Mouse (Mus musculus) right cerebral cortex, adult 18-20 months (tissue): Measurements from ENCODE around the gene 1700003F12Rik.

ENCODE experiments used
- DNase-seq: peaks from one replicate; pipeline ENCODE4 v3.0.0; 2022; ENCODE audit warnings: mixed read lengths

The 1700003F12Rik gene

DNA sequence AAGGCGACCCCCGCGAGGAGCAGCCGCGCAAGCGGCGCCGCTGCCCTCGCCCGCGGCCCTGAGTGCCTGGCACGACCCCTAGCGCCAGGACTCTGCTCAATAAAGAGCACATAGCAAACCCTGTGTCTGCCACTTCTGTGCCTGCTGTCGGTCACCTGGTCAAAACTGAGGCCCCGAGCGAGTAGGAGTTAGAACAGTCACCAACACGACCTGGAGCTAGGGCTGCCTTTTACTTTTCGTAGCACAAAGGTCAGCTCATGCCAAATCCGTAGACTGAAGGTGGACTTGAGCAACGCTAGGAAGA lies 3.0 kb downstream of the 1700003F12Rik start:
- DNase-seq = no peak

DNA sequence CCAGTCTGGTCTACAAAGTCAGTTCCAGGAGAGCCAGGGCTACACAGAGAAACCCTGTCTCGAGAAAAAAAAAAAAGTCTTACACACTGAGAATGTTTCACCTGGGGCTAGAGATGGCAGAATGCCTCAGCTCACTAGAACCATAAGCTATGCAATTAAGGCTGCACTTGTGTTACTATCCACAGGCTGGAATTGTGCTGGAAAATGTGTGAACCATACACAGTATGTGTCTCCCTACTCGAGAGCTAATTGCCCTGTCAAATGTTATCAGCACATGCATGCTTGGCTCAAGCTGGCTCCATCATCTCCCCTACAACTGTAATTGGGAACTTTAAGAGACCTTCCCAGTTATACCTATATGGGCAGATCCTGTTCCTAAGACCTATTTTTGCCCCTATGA lies 4.1 kb downstream of the 1700003F12Rik start:
- DNase-seq = no peak

GRCm38 (mm10) chr2:154551476-154551875 lies 4.6 kb downstream of the 1700003F12Rik start, which contains the start of gene Actl10:
Gene Actl10 (plus strand): TSS chr2:154551776.
- DNase-seq = no peak

DNA sequence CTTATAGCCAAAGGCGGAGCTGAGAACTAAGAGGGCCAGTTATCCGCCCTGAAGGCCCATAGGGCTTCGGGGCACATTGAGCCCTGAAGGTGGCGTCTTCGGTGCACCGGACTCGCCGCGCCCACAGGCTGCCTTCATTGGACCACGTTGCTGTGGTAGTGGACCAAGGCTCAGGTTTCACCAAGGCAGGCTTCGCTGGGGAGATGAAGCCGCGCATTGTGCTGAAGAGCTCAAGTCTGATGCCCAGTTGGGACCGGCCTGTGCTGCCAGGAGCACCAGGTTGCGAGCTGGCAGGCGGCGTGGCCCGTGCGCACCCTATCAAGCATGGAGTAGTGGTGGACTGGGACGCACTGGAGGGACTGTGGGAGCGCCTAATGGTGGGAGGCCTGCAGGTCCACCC lies 5.0 kb downstream of the 1700003F12Rik start:
- no peak for DNase-seq

DNA sequence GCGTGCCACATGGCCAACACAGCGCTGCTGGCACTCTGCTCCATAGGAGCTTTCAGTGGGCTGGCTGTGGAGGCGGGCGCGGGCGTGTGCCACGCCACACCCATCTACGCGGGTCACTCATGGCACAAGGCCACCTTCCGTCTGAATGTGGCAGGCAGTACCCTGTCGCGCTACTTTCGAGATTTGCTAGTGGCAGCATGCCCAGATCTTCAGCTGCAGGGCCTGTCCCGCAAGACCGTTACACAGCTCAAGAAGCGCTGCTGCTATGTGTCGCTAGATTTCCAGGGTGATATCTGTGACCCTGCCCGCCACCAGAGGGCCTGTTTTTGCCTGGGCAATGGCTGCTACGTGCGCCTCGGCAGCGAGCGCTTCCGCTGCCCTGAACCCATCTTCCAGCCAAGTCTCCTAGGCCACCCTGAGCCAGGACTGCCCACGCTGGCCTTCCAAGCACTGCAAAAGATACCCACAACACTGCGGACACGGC lies 5.6 kb downstream of the 1700003F12Rik start:
- DNase-seq = peak; percentile 65

- DNase-seq = peak; percentile 83
Observed at GRCm38 (mm10) chr2:154555235-154555634, 8.3 kb downstream of the 1700003F12Rik start.

GRCm38 (mm10) chr2:154557184-154557832 lies 10.4 kb downstream of the 1700003F12Rik start:
- DNase-seq = no peak

- DNase-seq = peak; percentile 73
Observed at GRCm38 (mm10) chr2:154558264-154559039, 11.6 kb downstream of the 1700003F12Rik start, which contains the start of gene Necab3. Gene Necab3 (minus strand): TSS chr2:154558890.

DNA sequence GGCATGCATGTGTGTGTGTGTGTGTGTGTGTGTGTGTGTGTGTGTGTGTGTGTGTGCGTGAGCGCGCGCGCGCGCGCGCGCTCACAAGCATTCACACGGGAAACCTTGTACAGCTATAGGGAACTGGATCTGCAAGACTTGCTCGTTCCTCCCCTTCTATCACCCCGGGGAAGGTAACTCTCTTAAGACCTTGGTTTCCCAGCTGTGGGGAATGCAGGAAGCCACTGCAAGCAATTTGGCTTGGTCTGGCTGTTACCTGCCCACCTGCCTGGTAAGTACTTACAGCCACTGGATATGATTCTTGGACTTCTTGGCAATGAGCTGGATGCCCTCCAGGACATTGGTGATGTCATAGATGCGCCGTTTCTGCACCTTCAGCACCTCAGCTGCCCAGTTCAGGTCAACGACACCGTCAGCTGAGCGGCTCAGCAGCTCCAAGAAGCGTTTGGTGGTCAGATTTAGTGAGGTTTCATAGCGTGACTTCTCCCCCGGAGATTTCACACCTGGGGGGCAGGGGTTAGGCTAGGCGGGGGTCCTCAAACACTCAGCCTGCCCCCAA lies 16.8 kb downstream of the 1700003F12Rik start:
- DNase-seq = no peak

- DNase-seq = peak; percentile 51
Observed at GRCm38 (mm10) chr2:154565562-154565961, 18.7 kb downstream of the 1700003F12Rik start.

DNA sequence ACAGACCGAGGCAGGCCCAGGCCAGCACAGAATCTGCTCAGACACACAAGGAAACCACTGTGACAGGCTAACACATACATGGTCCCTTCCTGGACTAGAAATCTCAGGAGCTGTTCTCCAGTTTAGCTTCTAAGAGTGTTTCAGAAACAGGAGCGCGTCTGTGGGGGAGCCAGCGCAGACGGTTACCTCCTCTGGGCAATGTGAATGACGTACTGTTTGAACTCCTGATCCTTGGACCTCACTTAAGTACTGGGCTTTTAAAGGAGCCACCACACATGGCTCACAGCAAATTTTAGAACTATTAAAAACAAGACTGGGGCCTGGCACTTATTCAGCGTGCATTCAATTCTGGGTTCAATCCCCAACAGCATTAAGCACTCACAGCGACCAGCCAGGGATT lies 19.8 kb downstream of the 1700003F12Rik start:
- DNase-seq = no peak

- DNase-seq = no peak
Observed at GRCm38 (mm10) chr2:154567766-154568165, 20.9 kb downstream of the 1700003F12Rik start.

DNA sequence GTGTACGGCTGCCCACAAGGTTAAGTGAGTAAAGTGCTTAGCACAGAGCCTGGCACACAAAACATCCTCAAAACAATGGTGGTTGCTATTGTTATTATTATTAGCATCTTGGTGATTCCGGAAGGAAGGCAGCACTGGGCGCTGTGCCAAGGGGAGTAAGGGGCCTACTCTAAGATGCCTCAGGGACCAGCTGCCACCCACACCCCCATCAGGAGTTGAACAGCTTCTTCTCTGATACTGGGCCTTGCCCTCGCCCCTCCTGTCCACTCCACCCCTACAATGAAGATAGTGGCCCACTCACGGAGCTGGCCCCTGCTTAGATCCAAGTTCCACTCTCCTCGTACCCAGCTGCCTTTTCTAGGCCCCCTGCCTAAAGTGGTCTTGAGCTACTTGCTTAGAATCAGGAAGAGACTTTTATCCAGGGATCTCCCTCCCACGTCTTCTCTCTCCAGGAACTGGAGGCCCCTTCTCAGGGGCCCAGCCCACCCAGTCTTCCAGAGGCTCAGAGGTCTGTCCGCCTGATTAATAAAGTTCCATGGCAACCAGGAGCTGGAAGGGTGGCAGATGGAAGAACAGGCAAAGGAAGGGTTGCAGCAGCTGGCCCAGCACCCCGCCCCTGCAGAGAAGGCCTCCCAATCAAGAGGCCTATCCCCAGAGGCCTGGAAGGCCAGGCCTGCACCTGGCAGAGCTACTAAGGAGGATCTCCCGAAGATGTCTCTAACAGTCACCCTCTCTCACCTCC lies 21.6 kb downstream of the 1700003F12Rik start:
- no peak for DNase-seq

DNA sequence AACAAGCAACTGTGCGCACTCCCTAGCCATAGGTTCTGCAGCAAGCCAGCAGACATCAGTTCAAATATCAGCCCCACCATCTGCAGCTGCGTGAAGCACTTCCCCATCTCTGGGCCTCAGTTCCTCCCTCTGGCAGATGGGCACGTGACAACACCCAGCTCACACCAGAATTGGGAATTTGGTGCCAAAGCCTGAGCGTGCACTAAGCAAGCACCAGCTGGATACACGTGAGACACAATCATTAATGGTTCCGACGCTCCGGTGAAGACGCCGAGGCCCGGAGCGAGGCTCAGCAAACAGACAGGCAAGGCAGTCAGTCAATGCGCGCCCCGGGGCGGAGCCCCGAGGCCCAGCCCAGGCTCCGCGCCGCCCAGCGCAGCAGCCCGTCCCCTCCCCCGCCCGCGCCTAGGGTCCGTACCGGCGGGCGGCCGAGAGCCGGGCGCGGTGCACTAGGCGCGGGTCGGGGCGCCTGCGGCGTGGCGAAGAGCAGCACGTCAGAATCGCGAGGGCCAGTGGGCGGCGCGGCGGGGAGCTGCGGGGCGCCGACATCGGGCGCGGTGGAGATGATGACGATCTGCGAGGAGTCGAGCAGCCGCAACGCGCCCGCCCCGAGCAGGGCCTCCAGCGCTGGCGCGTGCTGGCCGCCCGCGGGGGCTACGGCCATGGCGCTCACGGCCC lies 22.3 kb downstream of the 1700003F12Rik start:
- no peak for DNase-seq

GRCm38 (mm10) chr2:154569836-154570286 lies 23.0 kb downstream of the 1700003F12Rik start, which contains the start of gene E2f1:
Gene E2f1 (minus strand): TSS chr2:154569892.
- peak; percentile 96 for DNase-seq

- no peak for DNase-seq
Observed at GRCm38 (mm10) chr2:154570666-154571065, 23.8 kb downstream of the 1700003F12Rik start.

GRCm38 (mm10) chr2:154571266-154571665 lies 24.4 kb downstream of the 1700003F12Rik start:
- DNase-seq = no peak

DNA sequence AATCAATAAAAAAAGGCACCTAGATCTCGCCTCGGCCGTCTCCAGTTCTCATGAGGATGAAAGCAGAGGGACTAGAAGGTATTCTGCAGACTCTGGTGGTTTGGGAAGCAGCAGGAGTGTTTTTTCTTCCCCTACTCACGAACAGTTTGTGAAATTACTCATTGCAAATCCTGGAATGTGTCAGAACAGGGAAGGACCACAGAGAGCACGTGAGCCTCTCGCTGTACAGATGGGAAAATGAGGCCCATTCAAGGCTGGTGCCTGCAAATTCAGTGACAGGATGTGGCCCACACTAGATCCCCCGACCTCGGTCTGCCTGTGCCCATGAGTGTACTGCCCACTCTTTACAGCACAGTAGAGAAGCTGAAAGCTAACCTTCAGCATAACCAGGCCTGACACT lies 25.1 kb downstream of the 1700003F12Rik start:
- no peak for DNase-seq

GRCm38 (mm10) chr2:154572996-154573395 lies 26.1 kb downstream of the 1700003F12Rik start:
- DNase-seq = no peak

DNA sequence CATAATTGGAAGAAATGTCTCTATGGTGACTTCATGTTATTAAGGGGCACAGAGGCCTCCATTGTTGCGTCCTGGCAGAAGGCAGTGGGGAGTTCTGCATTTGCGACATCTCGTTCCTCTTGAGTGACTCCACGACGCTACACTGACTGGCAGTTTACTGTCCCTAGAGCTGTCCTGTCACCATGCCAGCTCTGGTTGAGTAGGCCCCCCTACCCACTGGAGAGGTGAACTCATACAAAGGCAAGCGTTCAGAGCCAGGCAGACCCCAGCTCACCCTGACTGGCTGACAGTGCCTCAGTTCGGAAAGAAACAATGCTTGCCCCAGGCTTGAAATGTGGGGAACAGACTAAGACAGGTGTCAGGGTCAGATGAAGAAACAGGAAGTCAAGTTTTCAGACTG lies 27.4 kb downstream of the 1700003F12Rik start:
- DNase-seq = no peak

DNA sequence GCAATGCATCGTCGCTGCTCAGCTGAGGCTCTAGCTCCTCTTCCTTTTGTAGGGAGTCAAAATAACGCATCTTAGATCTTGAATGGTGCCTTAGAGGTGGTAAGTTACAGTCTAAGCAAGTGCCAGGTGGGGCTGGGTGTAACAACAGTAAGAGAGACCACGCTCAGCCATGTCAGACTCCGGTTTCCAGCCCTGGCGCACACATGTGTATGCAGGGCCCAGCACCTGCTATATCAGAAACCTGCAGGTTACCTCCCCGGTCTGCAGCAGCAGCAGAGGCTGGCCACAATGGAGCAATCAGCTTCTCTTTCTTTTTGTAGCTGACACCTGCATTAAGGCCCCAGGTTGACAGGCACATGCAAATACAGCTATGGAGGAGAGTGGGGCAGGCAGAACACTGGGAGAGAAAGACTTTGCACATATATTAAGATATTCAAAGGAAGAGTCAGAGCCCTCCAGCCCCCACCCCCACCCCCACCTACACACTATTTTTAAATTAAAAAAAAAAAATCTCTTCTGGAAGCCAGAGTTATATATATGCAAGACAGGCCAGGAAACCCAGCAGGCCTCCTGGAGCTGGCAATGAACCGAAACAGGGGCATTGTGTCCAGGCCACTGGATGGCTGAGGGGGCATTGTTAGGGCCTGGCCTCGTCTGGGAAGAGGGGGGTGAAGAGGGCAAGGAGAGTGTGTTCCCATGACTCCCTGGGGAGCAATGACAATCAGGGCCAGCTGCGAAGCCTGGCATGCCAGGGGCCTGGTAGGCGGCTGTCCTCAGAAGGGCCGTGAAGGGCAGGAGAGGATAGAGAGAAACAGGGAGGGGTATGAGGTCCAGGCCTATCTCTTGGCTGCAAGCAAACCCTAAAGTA lies 30.2 kb downstream of the 1700003F12Rik start:
- DNase-seq = no peak

- DNase-seq = no peak
Observed at GRCm38 (mm10) chr2:154577744-154578067, 30.8 kb downstream of the 1700003F12Rik start.
